Mouse (Mus musculus) heart, postnatal 0 days (tissue): ENCODE measurements around the gene Gm16181. TPM values are rescaled to one million over a fixed set of nuclear protein-coding genes. Genes with fewer than 3 reads are reported as not detected.

Experiments used
- ATAC-seq: fragments of 200-750 bp; cut with Nextera tagmentation; 2 replicates; pipeline ENCODE4 v1.8.0; 2017; ENCODE audit warnings: low read depth, moderate number of reproducible peaks, moderate library complexity; ENCODE audit not compliant: insufficient read depth
- DNase-seq: peaks from one replicate; pipeline ENCODE4 v3.0.0-alpha.2; 2016; ENCODE audit warnings: low spot score
- H3K27ac ChIP-seq: fragments of 300-500 bp; sonication (generic); 2 replicates; pipeline ENCODE4 v1.5.1; 2014; ENCODE audit warnings: low read depth, mild to moderate bottlenecking
- H3K27me3 ChIP-seq: fragments of 300-500 bp; sonication (generic); 2 replicates; pipeline ENCODE4 v1.6.1; 2014; ENCODE audit warnings: low read length, mixed read lengths; ENCODE audit not compliant: control insufficient read depth, insufficient read depth
- H3K36me3 ChIP-seq: fragments of 300-500 bp; sonication (generic); replicated peaks from 2 replicates; pipeline ENCODE4 v1.6.1; 2014; ENCODE audit warnings: low read length, mixed read lengths; ENCODE audit not compliant: control insufficient read depth, insufficient read depth
- H3K4me1 ChIP-seq: fragments of 300-500 bp; sonication (generic); 2 replicates; pipeline ENCODE4 v1.6.1; 2014; ENCODE audit warnings: antibody characterized with exemption; ENCODE audit not compliant: control insufficient read depth, insufficient read depth
- H3K4me2 ChIP-seq: fragments of 300-500 bp; sonication (generic); 2 replicates; pipeline ENCODE4 v1.6.1; 2014; ENCODE audit warnings: low read depth, mild to moderate bottlenecking, low read length, moderate library complexity
- H3K4me3 ChIP-seq: fragments of 300-500 bp; sonication (generic); 2 replicates; pipeline ENCODE4 v1.5.1; 2014; ENCODE audit warnings: low read depth, low read length
- H3K9ac ChIP-seq: fragments of 300-500 bp; sonication (generic); replicated peaks from 2 replicates; pipeline ENCODE4 v1.6.1; 2014; ENCODE audit warnings: low read depth, low read length, mixed read lengths
- H3K9me3 ChIP-seq: fragments of 300-500 bp; sonication (generic); replicated peaks from 2 replicates; pipeline ENCODE4 v1.6.1; 2016; ENCODE audit warnings: low read length; ENCODE audit not compliant: control insufficient read depth
- CTCF ChIP-seq: IDR thresholded peaks from 2 replicates; pipeline ENCODE4 v1.5.1; 2016; ENCODE audit warnings: antibody characterized with exemption, control low read depth, low read depth
- EP300 ChIP-seq: IDR thresholded peaks from 2 replicates; pipeline ENCODE4 v1.6.1; 2016; ENCODE audit warnings: antibody characterized with exemption, low read depth
- WGBS: fragments of 180-500 bp; shearing (Covaris S2); extraction: QIAGEN DNeasy Blood & Tissue Kit; methylation state at CpG from one replicate; pipeline ENCODE4 v1.1.7; 2014; 5-methylcytosine and 5-hydroxymethylcytosine counted together
- polyA plus RNA-seq: library from polyadenylated mRNA; unstranded; fragments of >200 nt; fragmentation: Nextera tagmentation; extraction: Ambion mirVana; gene quantifications from 2 replicates; pipeline ENCODE4 v1.2.1, GENCODE M21; 2015
- total RNA-seq: library from RNA; depleted of rRNA; stranded (reverse); fragments of >200 nt; gene quantifications from 2 replicates; pipeline ENCODE4 v1.2.3, GENCODE M21; 2014; ENCODE audit warnings: low replicate concordance; rRNA removed

The Gm16181 gene
- total RNA-seq (0.93 TPM in 1 of 2 replicates, not detected in the other), polyA plus RNA-seq (0.81 and 0.87 TPM in 2 replicates)

DNA sequence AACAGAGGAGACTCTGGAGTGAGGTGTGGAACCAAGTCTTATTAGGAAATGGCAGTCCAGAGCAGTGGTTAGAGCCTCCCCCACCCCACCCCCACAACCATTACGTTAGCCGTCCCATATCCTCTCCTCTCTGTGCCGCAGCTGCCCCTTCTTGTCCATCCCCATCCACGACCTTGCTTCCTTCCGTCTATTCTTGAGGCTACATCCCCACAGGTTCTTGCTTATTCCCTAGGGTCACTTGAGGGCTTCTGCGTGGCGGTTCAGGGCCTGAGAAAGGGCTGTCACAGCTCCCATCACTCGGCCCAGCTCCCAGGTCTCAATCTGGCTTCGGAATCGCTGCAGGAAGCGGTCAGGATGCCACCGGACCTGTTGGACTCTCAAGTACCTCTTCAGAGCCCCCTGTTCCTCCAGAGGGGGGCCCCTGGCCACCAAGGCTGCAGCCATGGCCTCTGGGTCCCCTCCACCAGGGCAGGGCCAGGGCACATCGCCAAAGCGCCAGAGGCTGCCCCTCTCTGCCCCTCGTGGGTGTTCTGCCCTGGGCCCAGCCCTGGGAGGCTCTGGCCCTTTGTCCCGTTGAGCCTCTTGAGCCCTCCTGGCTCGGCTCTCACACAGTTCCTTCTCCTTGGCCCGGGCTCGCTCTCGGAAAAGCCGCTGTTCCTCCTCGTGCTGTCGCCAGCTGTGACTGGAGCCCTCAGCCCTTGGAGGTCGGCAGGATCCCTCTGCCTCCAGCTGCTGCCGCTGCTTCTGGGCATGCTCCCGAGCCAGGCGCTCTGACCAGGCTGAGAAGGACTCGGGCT, at the start of gene Gm16181:
Gm16181 (plus strand) TSS at position 679 of the 797 bp plus-strand sequence.
- Histone ChIP-seq H3K27ac (peak within 1 kb of the TSS; percentile 84), H3K4me3 (no peak within 1 kb of the TSS), H3K9me3 (no peaks in the 10 kb centered on the region), H3K27me3 (no peaks in the 10 kb centered on the region), H3K36me3 (0 out of 2 replicates have a peak, but pooled peaks cover 15% of the 10 kb centered on the region), H3K4me2 (0 out of 2 replicates have a peak within 1 kb of the TSS, but pooled peaks have one; percentile 13), H3K9ac (0 out of 2 replicates have a peak within 1 kb of the TSS, but pooled peaks have one; percentile 8), H3K4me1 (peaks cover 9% of the 10 kb centered on the region; the same call in 1 of the 2 replicates)
- DNase-seq (no peak), ATAC-seq (no peak; the same call in 1 of the 2 replicates)
- 55% methylated on average over 27 of the region's 28 CpGs for WGBS
- TF ChIP-seq EP300 (no peak), CTCF (no peak)

DNA sequence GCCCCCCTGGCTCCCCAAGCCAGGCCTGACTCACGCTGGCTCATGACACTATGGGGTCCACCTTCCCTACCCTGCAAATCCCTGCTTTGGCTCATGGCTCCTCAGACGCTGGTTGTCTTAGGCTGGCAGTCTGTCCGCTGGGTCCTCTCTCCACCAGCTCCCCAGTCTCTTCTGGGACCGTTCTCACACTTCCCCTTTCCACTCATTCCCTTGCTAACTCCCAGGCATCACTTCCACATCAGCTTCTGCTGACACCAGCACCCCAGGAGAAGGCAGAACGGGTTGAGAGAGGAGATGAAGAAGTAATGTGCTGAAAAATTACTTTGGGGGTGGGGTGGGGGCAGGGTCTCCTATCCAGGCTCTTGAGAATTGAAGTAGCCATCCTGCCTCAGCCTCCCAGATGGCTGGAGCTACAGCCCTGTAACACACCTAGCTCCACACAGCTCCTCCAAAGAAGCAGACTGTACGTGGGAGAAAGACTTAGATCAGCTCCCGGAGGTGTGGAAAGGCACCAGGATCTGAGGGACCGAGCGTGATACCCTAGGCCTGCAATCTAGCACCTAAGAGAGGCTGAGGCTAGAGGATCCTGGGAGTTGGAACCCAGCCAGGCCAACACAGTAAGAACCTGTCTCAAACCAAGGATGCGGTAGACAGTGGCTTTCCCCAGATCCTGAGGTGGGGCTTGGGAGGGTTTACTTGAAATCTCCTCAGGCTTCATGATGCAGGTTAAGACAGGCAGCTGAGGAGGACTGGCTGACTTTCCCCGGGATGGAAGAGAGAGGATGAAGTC, 48.0 kb upstream of the Gm16181 start:
- no peaks in the 10 kb centered on the region for H3K4me1 ChIP-seq
- no peak overlapping the region for H3K27ac ChIP-seq
- no peak overlapping the region for H3K9ac ChIP-seq
- DNase-seq (no peak), ATAC-seq (no peak)
- no peak overlapping the region for H3K4me2 ChIP-seq
- H3K27me3 ChIP-seq: no peaks in the 10 kb centered on the region
- H3K9me3 ChIP-seq: no peaks in the 10 kb centered on the region
- no peak overlapping the region for H3K4me3 ChIP-seq
- no peaks in the 10 kb centered on the region for H3K36me3 ChIP-seq
- TF ChIP-seq EP300: no peak
- TF ChIP-seq CTCF: no peak
- 41% methylated on average over 11 of the region's 11 CpGs for WGBS

DNA sequence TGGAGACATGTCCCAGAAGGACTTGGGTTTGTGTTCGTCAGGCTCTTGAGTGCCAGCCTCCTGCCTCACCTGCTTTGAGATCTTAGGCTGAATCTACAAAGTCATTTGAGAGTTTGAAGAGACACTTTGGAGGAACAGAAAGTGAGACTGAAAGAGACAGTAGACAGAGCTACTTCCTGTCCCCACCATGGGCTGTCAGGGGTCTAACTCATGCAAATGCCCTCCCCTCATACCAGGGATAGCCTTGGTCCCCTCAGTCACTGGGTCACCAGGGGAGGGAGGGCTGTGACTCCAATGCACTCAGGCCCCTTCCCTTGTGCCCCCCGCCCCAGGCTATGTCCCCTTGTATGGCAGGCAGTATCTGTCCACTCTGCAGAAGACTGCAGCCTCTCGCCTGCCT, 47.3 kb upstream of the Gm16181 start:
- no peak for DNase-seq
- H3K9me3 ChIP-seq: no peaks in the 10 kb centered on the region
- no peak overlapping the region for H3K4me2 ChIP-seq
- ATAC-seq: no peak
- H3K27me3 ChIP-seq: no peaks in the 10 kb centered on the region
- H3K36me3 ChIP-seq: no peaks in the 10 kb centered on the region
- H3K4me1 ChIP-seq: no peaks in the 10 kb centered on the region
- no peak overlapping the region for H3K4me3 ChIP-seq
- WGBS: 52% methylated on average over 3 of the region's 3 CpGs
- no peak for TF ChIP-seq CTCF
- TF ChIP-seq EP300: no peak
- H3K9ac ChIP-seq: no peak overlapping the region
- H3K27ac ChIP-seq: peak overlapping the region; percentile 25; the same call in 1 of the 2 replicates

DNA sequence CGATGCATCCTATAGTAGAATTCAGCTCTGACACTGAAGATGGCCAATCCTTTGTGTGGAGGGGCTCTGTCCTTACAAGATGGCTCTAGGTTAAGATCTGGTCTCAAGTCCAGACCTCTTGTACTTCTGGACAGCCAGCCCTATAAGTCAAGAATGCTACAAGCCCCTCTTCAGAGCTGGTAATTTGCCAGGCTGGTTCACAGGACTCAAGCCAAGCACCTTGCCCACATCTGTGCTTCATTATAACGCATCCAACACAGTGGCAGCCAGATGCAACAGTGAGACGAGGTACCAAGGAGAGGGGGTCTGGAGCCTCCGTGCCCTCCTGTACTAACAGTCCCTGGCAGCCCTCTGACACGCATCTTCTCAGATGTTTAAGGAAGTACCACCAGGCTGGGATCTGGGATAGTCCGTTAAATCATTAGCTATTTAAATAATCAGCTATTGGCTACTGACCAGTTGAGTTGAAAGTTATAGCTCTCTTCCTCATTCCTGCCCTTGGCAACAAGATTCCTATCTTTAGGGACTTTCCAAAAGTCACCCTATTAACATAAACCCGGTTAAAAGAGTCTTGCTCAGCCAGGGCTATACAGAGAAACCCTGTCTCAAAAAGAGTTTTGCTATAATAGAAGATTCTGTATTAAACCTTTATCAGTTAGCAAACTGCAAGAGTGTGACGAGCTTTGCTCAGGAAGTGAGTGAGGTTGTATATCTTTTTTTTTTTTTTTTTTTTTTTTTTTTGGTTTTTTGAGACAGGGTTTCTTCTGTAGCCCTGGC, 46.2 kb upstream of the Gm16181 start:
- DNase-seq (no peak), ATAC-seq (no peak)
- H3K4me1 ChIP-seq: no peaks in the 10 kb centered on the region
- H3K9me3 ChIP-seq: no peaks in the 10 kb centered on the region
- H3K4me2 ChIP-seq: no peak overlapping the region
- TF ChIP-seq CTCF (no peak), EP300 (no peak)
- no peaks in the 10 kb centered on the region for H3K36me3 ChIP-seq
- H3K27me3 ChIP-seq: no peaks in the 10 kb centered on the region
- 59% methylated on average over 8 of the region's 8 CpGs for WGBS
- no peak overlapping the region for H3K27ac ChIP-seq
- no peak overlapping the region for H3K4me3 ChIP-seq
- no peak overlapping the region for H3K9ac ChIP-seq

DNA sequence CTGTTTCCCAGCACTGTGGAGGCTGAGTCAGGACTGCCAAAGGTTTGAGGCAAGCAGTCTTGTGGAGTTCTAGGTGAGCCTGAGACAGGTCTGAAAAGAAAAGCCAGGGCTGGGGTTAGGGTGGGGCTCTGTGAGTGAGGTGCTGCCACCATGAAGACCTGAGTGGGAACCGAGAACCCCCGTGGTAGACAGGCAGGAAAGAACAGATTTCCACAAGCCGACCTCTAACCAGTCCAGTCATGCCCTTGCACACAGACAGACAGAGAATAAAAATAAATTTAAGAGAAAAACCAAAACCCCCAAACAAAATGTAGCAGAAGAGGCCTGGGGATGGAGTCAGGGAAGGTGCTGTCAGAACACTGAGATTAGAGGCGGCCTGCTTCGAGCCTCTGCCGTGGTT, 45.3 kb upstream of the Gm16181 start:
- TF ChIP-seq EP300 (no peak), CTCF (no peak)
- Histone ChIP-seq H3K36me3 (no peaks in the 10 kb centered on the region), H3K27me3 (no peaks in the 10 kb centered on the region), H3K4me2 (no peak overlapping the region), H3K9me3 (no peaks in the 10 kb centered on the region), H3K4me3 (no peak overlapping the region), H3K27ac (no peak overlapping the region), H3K9ac (no peak overlapping the region), H3K4me1 (no peaks in the 10 kb centered on the region)
- no peak for DNase-seq
- ATAC-seq: no peak
- WGBS: 75% methylated on average over 6 of the region's 6 CpGs
